Mouse (Mus musculus): ENCODE results near the gene Olfr94. TPM values are rescaled to one million over a fixed set of nuclear protein-coding genes. Genes with fewer than 3 reads are reported as not detected.

Olfr94 gene
- polyA plus RNA-seq, 1 experiment from 2014 or later, result not detected

GRCm38 (mm10) chr17:37213018-37213417 lies 12.2 kb upstream of the Olfr94 start, which contains the start of gene Olfr95:
TSS of gene Olfr95 (minus strand) at chr17:37213118.
- Histone ChIP-seq H3K4me1 (ENCODE audit: control insufficient read depth, insufficient read depth, low read length) (no peaks in the 10 kb centered on the region), H3K4me3 (ENCODE audit: low read length) (no peak within 1 kb of the TSS), H3K27me3 (ENCODE audit: control insufficient read depth, insufficient read depth, low read length) (peaks cover 15% of the 10 kb centered on the region; the same call in 1 of the 2 replicates), H3K36me3 (ENCODE audit: control insufficient read depth, insufficient read depth, low read length) (no peaks in the 10 kb centered on the region), H3K9ac (ENCODE audit: low read depth, low read length) (no peak within 1 kb of the TSS), H3K27ac (ENCODE audit: low read depth, low read length) (no peak within 1 kb of the TSS), H3K9me3 (ENCODE audit: control insufficient read depth, low read length) (0 out of 2 replicates have a peak, but pooled peaks cover 2% of the 10 kb centered on the region), H3K4me2 (replicated peaks; ENCODE audit: low read depth, low read length) (no peak within 1 kb of the TSS)
- ATAC-seq (ENCODE audit: low FRiP score, low TSS enrichment), result no peak
- 73% methylated on average over 3 of the region's 3 CpGs for WGBS

GRCm38 (mm10) chr17:37210884-37211768 lies 10.3 kb upstream of the Olfr94 start:
- WGBS, result 23% methylated on average over 40 of the region's 40 CpGs
- peaks cover 15% of the 10 kb centered on the region; the same call in 1 of the 2 replicates for H3K27me3 ChIP-seq (ENCODE audit: control insufficient read depth, insufficient read depth, low read length)
- H3K4me2 ChIP-seq (replicated peaks; ENCODE audit: low read depth, low read length), result peak overlapping the region; percentile 27
- ATAC-seq (ENCODE audit: low FRiP score, low TSS enrichment), result no peak
- H3K4me1 ChIP-seq (ENCODE audit: control insufficient read depth, insufficient read depth, low read length), result no peaks in the 10 kb centered on the region
- H3K9me3 ChIP-seq (ENCODE audit: control insufficient read depth, low read length), result no peaks in the 10 kb centered on the region
- H3K9ac ChIP-seq (ENCODE audit: low read depth, low read length), result no peak overlapping the region
- no peaks in the 10 kb centered on the region for H3K36me3 ChIP-seq (ENCODE audit: control insufficient read depth, insufficient read depth, low read length)
- 0 out of 2 replicates have a peak overlapping the region, but pooled peaks have one; percentile 12 for H3K4me3 ChIP-seq (ENCODE audit: low read length)
- H3K27ac ChIP-seq (ENCODE audit: low read depth, low read length), result no peak overlapping the region

GRCm38 (mm10) chr17:37203917-37204236 lies 3.1 kb upstream of the Olfr94 start:
- Histone ChIP-seq H3K4me2 (replicated peaks; ENCODE audit: low read depth, low read length) (no peak overlapping the region), H3K9ac (ENCODE audit: low read depth, low read length) (no peak overlapping the region), H3K4me3 (ENCODE audit: low read length) (no peak overlapping the region), H3K27me3 (ENCODE audit: control insufficient read depth, insufficient read depth, low read length) (no peaks in the 10 kb centered on the region; the same call in 1 of the 2 replicates), H3K9me3 (ENCODE audit: control insufficient read depth, low read length) (no peaks in the 10 kb centered on the region), H3K36me3 (ENCODE audit: control insufficient read depth, insufficient read depth, low read length) (no peaks in the 10 kb centered on the region), H3K4me1 (ENCODE audit: control insufficient read depth, insufficient read depth, low read length) (no peaks in the 10 kb centered on the region), H3K27ac (ENCODE audit: low read depth, low read length) (no peak overlapping the region)
- 31% methylated on average over 3 of the region's 3 CpGs for WGBS
- peak; percentile 32; the same call in 1 of the 2 replicates for ATAC-seq (ENCODE audit: low FRiP score, low TSS enrichment)

- WGBS, result under 1% methylated on average over 4 of the region's 4 CpGs
- peak; percentile 92 for ATAC-seq (ENCODE audit: low FRiP score, low TSS enrichment)
These were observed 2.6 kb upstream of the Olfr94 start for GRCm38 (mm10) chr17:37203206-37203916.

GRCm38 (mm10) chr17:37196845-37197724 lies 3.7 kb downstream of the Olfr94 start:
- 1% methylated on average over 77 of the region's 77 CpGs for WGBS
- peaks cover 30% of the 10 kb centered on the region for H3K27me3 ChIP-seq (ENCODE audit: control insufficient read depth, insufficient read depth, low read length)

More at GRCm38 (mm10) chr17:37203206-37203916, 2.6 kb upstream of the Olfr94 start:
- H3K4me1 ChIP-seq (ENCODE audit: control insufficient read depth, insufficient read depth, low read length), result no peaks in the 10 kb centered on the region
- no peaks in the 10 kb centered on the region for H3K36me3 ChIP-seq (ENCODE audit: control insufficient read depth, insufficient read depth, low read length)
- H3K9me3 ChIP-seq (ENCODE audit: control insufficient read depth, low read length), result no peaks in the 10 kb centered on the region
- H3K27me3 ChIP-seq (ENCODE audit: control insufficient read depth, insufficient read depth, low read length), result peaks cover 5% of the 10 kb centered on the region
- no peak overlapping the region for H3K9ac ChIP-seq (ENCODE audit: low read depth, low read length)
- no peak overlapping the region for H3K27ac ChIP-seq (ENCODE audit: low read depth, low read length)
- H3K4me3 ChIP-seq (ENCODE audit: low read length), result no peak overlapping the region
- H3K4me2 ChIP-seq (replicated peaks; ENCODE audit: low read depth, low read length), result no peak overlapping the region

GRCm38 (mm10) chr17:37194782-37195181 lies 6.0 kb downstream of the Olfr94 start:
- WGBS, result 94% methylated on average over 5 of the region's 5 CpGs
- H3K4me1 ChIP-seq (ENCODE audit: control insufficient read depth, insufficient read depth, low read length), result 0 out of 2 replicates have a peak, but pooled peaks cover 4% of the 10 kb centered on the region
- H3K9ac ChIP-seq (ENCODE audit: low read depth, low read length), result no peak overlapping the region
- H3K27me3 ChIP-seq (ENCODE audit: control insufficient read depth, insufficient read depth, low read length), result peaks cover 30% of the 10 kb centered on the region
- H3K4me2 ChIP-seq (replicated peaks; ENCODE audit: low read depth, low read length), result no peak overlapping the region
- no peaks in the 10 kb centered on the region for H3K9me3 ChIP-seq (ENCODE audit: control insufficient read depth, low read length)
- no peaks in the 10 kb centered on the region for H3K36me3 ChIP-seq (ENCODE audit: control insufficient read depth, insufficient read depth, low read length)
- H3K27ac ChIP-seq (ENCODE audit: low read depth, low read length), result no peak overlapping the region
- H3K4me3 ChIP-seq (ENCODE audit: low read length), result no peak overlapping the region
- ATAC-seq (ENCODE audit: low FRiP score, low TSS enrichment), result no peak

More at GRCm38 (mm10) chr17:37196845-37197724, 3.7 kb downstream of the Olfr94 start:
- H3K4me3 ChIP-seq (ENCODE audit: low read length), result peak overlapping the region; percentile 52
- H3K9ac ChIP-seq (ENCODE audit: low read depth, low read length), result peak overlapping the region; percentile 40; the same call in 1 of the 2 replicates
- peak overlapping the region; percentile 87 for H3K4me2 ChIP-seq (replicated peaks; ENCODE audit: low read depth, low read length)
- H3K27ac ChIP-seq (ENCODE audit: low read depth, low read length), result no peak overlapping the region
- H3K36me3 ChIP-seq (ENCODE audit: control insufficient read depth, insufficient read depth, low read length), result no peaks in the 10 kb centered on the region
- no peaks in the 10 kb centered on the region for H3K9me3 ChIP-seq (ENCODE audit: control insufficient read depth, low read length)
- peak; percentile 91 for ATAC-seq (ENCODE audit: low FRiP score, low TSS enrichment)
- H3K4me1 ChIP-seq (ENCODE audit: control insufficient read depth, insufficient read depth, low read length), result 0 out of 2 replicates have a peak, but pooled peaks cover 4% of the 10 kb centered on the region

GRCm38 (mm10) chr17:37193656-37194055 lies 7.1 kb downstream of the Olfr94 start, which contains the start of gene Ubd:
TSS of gene Ubd (plus strand) at chr17:37193892.
- no peak within 1 kb of the TSS for H3K4me2 ChIP-seq (replicated peaks; ENCODE audit: low read depth, low read length)
- no peak within 1 kb of the TSS for H3K9ac ChIP-seq (ENCODE audit: low read depth, low read length)
- WGBS, result 92% methylated on average over 2 of the region's 2 CpGs
- H3K36me3 ChIP-seq (ENCODE audit: control insufficient read depth, insufficient read depth, low read length), result no peaks in the 10 kb centered on the region
- H3K4me1 ChIP-seq (ENCODE audit: control insufficient read depth, insufficient read depth, low read length), result 0 out of 2 replicates have a peak, but pooled peaks cover 4% of the 10 kb centered on the region
- ATAC-seq (ENCODE audit: low FRiP score, low TSS enrichment), result no peak
- no peak within 1 kb of the TSS for H3K4me3 ChIP-seq (ENCODE audit: low read length)
- H3K27ac ChIP-seq (ENCODE audit: low read depth, low read length), result no peak within 1 kb of the TSS
- H3K9me3 ChIP-seq (ENCODE audit: control insufficient read depth, low read length), result no peaks in the 10 kb centered on the region
- peaks cover 28% of the 10 kb centered on the region for H3K27me3 ChIP-seq (ENCODE audit: control insufficient read depth, insufficient read depth, low read length)

GRCm38 (mm10) chr17:37193032-37193431 lies 7.8 kb downstream of the Olfr94 start:
- no peak overlapping the region for H3K9ac ChIP-seq (ENCODE audit: low read depth, low read length)
- no peak overlapping the region for H3K27ac ChIP-seq (ENCODE audit: low read depth, low read length)
- peaks cover 22% of the 10 kb centered on the region for H3K27me3 ChIP-seq (ENCODE audit: control insufficient read depth, insufficient read depth, low read length)
- 0 out of 2 replicates have a peak, but pooled peaks cover 4% of the 10 kb centered on the region for H3K4me1 ChIP-seq (ENCODE audit: control insufficient read depth, insufficient read depth, low read length)
- H3K4me2 ChIP-seq (replicated peaks; ENCODE audit: low read depth, low read length), result no peak overlapping the region
- no peak overlapping the region for H3K4me3 ChIP-seq (ENCODE audit: low read length)
- H3K9me3 ChIP-seq (ENCODE audit: control insufficient read depth, low read length), result no peaks in the 10 kb centered on the region
- H3K36me3 ChIP-seq (ENCODE audit: control insufficient read depth, insufficient read depth, low read length), result no peaks in the 10 kb centered on the region
- no peak for ATAC-seq (ENCODE audit: low FRiP score, low TSS enrichment)

Measured in kidney, embryonic 14.5 days (tissue).